Mouse (Mus musculus) liver, embryonic 11.5 days (tissue): ENCODE data around the gene Acsl6. TPM values are rescaled to one million over a fixed set of nuclear protein-coding genes. Genes with fewer than 3 reads are reported as not detected.

Experiments
- ATAC-seq: fragments of 200-750 bp; cut with Nextera tagmentation; replicated peaks from 2 replicates; pipeline ENCODE4 v1.8.0; 2017; ENCODE audit warnings: moderate number of reproducible peaks, mild to moderate bottlenecking, moderate TSS enrichment, moderate library complexity; ENCODE audit not compliant: low FRiP score
- DNase-seq: peaks from one replicate; pipeline ENCODE4 v3.0.0-alpha.2; 2017; ENCODE audit warnings: low spot score
- H3K27ac ChIP-seq: fragments of 300-500 bp; sonication (generic); 2 replicates; pipeline ENCODE4 v1.5.1; 2014; ENCODE audit warnings: mild to moderate bottlenecking, low read depth, low read length, control low read depth
- H3K27me3 ChIP-seq: fragments of 300-500 bp; sonication (generic); replicated peaks from 2 replicates; pipeline ENCODE4 v1.6.1; 2014; ENCODE audit warnings: low read length, mixed read lengths; ENCODE audit not compliant: control insufficient read depth, insufficient read depth
- H3K36me3 ChIP-seq: fragments of 300-500 bp; sonication (generic); 2 replicates; pipeline ENCODE4 v1.6.1; 2014; ENCODE audit warnings: mild to moderate bottlenecking, low read length, moderate library complexity, mixed read lengths; ENCODE audit not compliant: control insufficient read depth, insufficient read depth
- H3K4me1 ChIP-seq: fragments of 300-500 bp; sonication (generic); replicated peaks from 2 replicates; pipeline ENCODE4 v1.6.1; 2014; ENCODE audit warnings: low read length, mixed read lengths; ENCODE audit not compliant: control insufficient read depth, insufficient read depth
- H3K4me2 ChIP-seq: fragments of 300-500 bp; sonication (generic); 2 replicates; pipeline ENCODE4 v1.6.1; 2014; ENCODE audit warnings: mild to moderate bottlenecking, control low read depth, moderate library complexity
- H3K4me3 ChIP-seq: fragments of 300-500 bp; sonication (generic); 2 replicates; pipeline ENCODE4 v1.5.1; 2014; ENCODE audit warnings: low read depth, low read length, control low read depth
- H3K9ac ChIP-seq: fragments of 300-500 bp; sonication (generic); 2 replicates; pipeline ENCODE4 v1.6.1; 2014; ENCODE audit warnings: low read depth, low read length, control low read depth
- H3K9me3 ChIP-seq: fragments of 300-500 bp; sonication (generic); 2 replicates; pipeline ENCODE4 v1.6.1; 2016; ENCODE audit warnings: low read length, inconsistent platforms, mixed read lengths; ENCODE audit not compliant: control insufficient read depth
- WGBS: fragments of 180-500 bp; shearing (Covaris S2); extraction: QIAGEN DNeasy Blood & Tissue Kit; methylation state at CpG from one replicate; pipeline ENCODE4 v1.1.7; 2014; 5-methylcytosine and 5-hydroxymethylcytosine counted together
- polyA plus RNA-seq: library from polyadenylated mRNA; unstranded; fragments of >200 nt; fragmentation: Nextera tagmentation; extraction: Ambion mirVana; gene quantifications from 2 replicates; pipeline ENCODE4 v1.2.1, GENCODE M21; 2014

Acsl6 gene
- polyA plus RNA-seq, 1 experiment from 2014 or later, result 2.2 TPM

GRCm38 (mm10) chr11:54314740-54315139 is 11.1 kb downstream of the Acsl6 start:
- DNase-seq (peak; percentile 33), ATAC-seq (peak; percentile 81)
- no peaks in the 10 kb centered on the region for H3K9me3 ChIP-seq
- peak overlapping the region; percentile 79 for H3K27ac ChIP-seq
- H3K27me3 ChIP-seq, result no peaks in the 10 kb centered on the region
- WGBS, result 18% methylated on average over 3 of the region's 3 CpGs
- peaks cover 24% of the 10 kb centered on the region for H3K4me1 ChIP-seq
- no peak overlapping the region for H3K4me3 ChIP-seq
- no peaks in the 10 kb centered on the region for H3K36me3 ChIP-seq
- H3K9ac ChIP-seq, result no peak overlapping the region
- peak overlapping the region; percentile 41; the same call in 1 of the 2 replicates for H3K4me2 ChIP-seq

GRCm38 (mm10) chr11:54315336-54315735 is 11.7 kb downstream of the Acsl6 start:
- 84% methylated on average over 5 of the region's 5 CpGs for WGBS
- H3K36me3 ChIP-seq, result no peaks in the 10 kb centered on the region
- H3K4me1 ChIP-seq, result peaks cover 24% of the 10 kb centered on the region
- H3K27me3 ChIP-seq, result no peaks in the 10 kb centered on the region
- H3K4me2 ChIP-seq, result peak overlapping the region; percentile 41
- no peak overlapping the region for H3K9ac ChIP-seq
- H3K9me3 ChIP-seq, result no peaks in the 10 kb centered on the region
- DNase-seq (no peak), ATAC-seq (no peak)
- no peak overlapping the region for H3K4me3 ChIP-seq
- H3K27ac ChIP-seq, result peak overlapping the region; percentile 79; the same call in 1 of the 2 replicates

- peaks cover 19% of the 10 kb centered on the region for H3K4me1 ChIP-seq
- no peak overlapping the region for H3K4me3 ChIP-seq
- ATAC-seq, result no peak
- H3K27ac ChIP-seq, result no peak overlapping the region
- no peak for DNase-seq
- H3K9me3 ChIP-seq, result no peaks in the 10 kb centered on the region
- no peaks in the 10 kb centered on the region for H3K36me3 ChIP-seq
- H3K27me3 ChIP-seq, result no peaks in the 10 kb centered on the region
- whole genome bisulfite sequencing, result 86% methylated on average over 8 of the region's 8 CpGs
- no peak overlapping the region for H3K4me2 ChIP-seq
- no peak overlapping the region for H3K9ac ChIP-seq
Observed at GRCm38 (mm10) chr11:54317361-54317760, 13.8 kb downstream of the Acsl6 start.

GRCm38 (mm10) chr11:54317795-54318194 is 14.2 kb downstream of the Acsl6 start:
- DNase-seq (no peak), ATAC-seq (no peak)
- H3K9me3 ChIP-seq, result no peaks in the 10 kb centered on the region
- H3K4me1 ChIP-seq, result peaks cover 17% of the 10 kb centered on the region
- WGBS, result 70% methylated on average over 3 of the region's 3 CpGs
- no peak overlapping the region for H3K27ac ChIP-seq
- no peaks in the 10 kb centered on the region for H3K27me3 ChIP-seq
- no peak overlapping the region for H3K9ac ChIP-seq
- no peak overlapping the region for H3K4me2 ChIP-seq
- no peaks in the 10 kb centered on the region for H3K36me3 ChIP-seq
- H3K4me3 ChIP-seq, result no peak overlapping the region

- Histone ChIP-seq H3K27ac (no peak overlapping the region), H3K4me2 (no peak overlapping the region), H3K36me3 (no peaks in the 10 kb centered on the region), H3K9me3 (no peaks in the 10 kb centered on the region), H3K4me3 (no peak overlapping the region), H3K4me1 (no peaks in the 10 kb centered on the region), H3K27me3 (no peaks in the 10 kb centered on the region), H3K9ac (no peak overlapping the region)
- ATAC-seq (0 out of 2 replicates have a peak, but pooled peaks have one; percentile 39), DNase-seq (no peak)
- 62% methylated on average over 5 of the region's 5 CpGs for WGBS
Observed at GRCm38 (mm10) chr11:54321802-54322532, 18.4 kb downstream of the Acsl6 start.

- no peaks in the 10 kb centered on the region for H3K4me1 ChIP-seq
- no peak overlapping the region for H3K9ac ChIP-seq
- H3K4me2 ChIP-seq, result no peak overlapping the region
- no peak for DNase-seq
- no peaks in the 10 kb centered on the region for H3K9me3 ChIP-seq
- H3K4me3 ChIP-seq, result no peak overlapping the region
- H3K27ac ChIP-seq, result no peak overlapping the region
- H3K36me3 ChIP-seq, result no peaks in the 10 kb centered on the region
- ATAC-seq, result no peak
- H3K27me3 ChIP-seq, result no peaks in the 10 kb centered on the region
- 76% methylated on average over 10 of the region's 10 CpGs for WGBS
Observed at GRCm38 (mm10) chr11:54331463-54332183, 28.0 kb downstream of the Acsl6 start.

- H3K4me1 ChIP-seq, result no peaks in the 10 kb centered on the region
- no peak overlapping the region for H3K9ac ChIP-seq
- H3K4me2 ChIP-seq, result no peak overlapping the region
- DNase-seq (no peak), ATAC-seq (no peak)
- H3K4me3 ChIP-seq, result no peak overlapping the region
- H3K27ac ChIP-seq, result no peak overlapping the region
- no peaks in the 10 kb centered on the region for H3K27me3 ChIP-seq
- no peaks in the 10 kb centered on the region for H3K36me3 ChIP-seq
- H3K9me3 ChIP-seq, result no peaks in the 10 kb centered on the region
- 32% methylated on average over 13 of the region's 13 CpGs for WGBS
Observed at GRCm38 (mm10) chr11:54336165-54336707, 32.6 kb downstream of the Acsl6 start.

- Histone ChIP-seq H3K9ac (no peak overlapping the region), H3K4me3 (no peak overlapping the region), H3K9me3 (no peaks in the 10 kb centered on the region), H3K27ac (no peak overlapping the region), H3K4me2 (no peak overlapping the region), H3K4me1 (no peaks in the 10 kb centered on the region), H3K27me3 (no peaks in the 10 kb centered on the region), H3K36me3 (no peaks in the 10 kb centered on the region)
- 41% methylated on average over 4 of the region's 4 CpGs for WGBS
- ATAC-seq, result no peak
- DNase-seq, result peak; percentile 43
Observed at GRCm38 (mm10) chr11:54343703-54344102, 40.1 kb downstream of the Acsl6 start.
